Comparison of ENCODE assay signal across 20 mouse cellular contexts in the genomic region with DNA sequence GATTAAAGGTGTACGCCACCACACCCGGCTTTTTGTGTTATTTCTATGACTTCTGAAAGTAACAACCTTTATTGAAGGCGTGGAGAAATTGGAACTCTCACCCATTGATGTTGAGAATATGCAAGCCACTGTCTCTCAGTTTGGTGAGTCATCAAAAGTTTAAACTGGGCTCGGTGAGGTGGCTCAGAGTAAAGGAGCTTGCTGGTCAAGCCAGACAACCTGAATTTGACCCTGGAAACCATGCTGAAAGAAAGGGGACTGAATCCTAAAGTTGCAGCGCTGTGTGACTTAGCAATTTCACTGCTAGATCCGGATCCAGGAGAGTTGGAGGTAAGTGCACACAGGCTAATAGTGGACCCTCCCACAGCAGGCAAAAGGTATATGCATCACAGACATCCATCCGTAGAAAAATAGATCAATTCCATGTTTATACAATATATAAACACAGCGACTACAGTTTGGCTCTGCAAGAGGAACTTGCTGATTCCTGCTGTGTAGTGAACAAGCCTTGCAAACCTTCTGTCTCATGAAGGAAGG. TPM values are rescaled to one million over a fixed set of nuclear protein-coding genes. Genes with fewer than 3 reads are reported as not detected.
DNase-seq lines count a peak whose midpoint lies in the region; ATAC-seq and TF ChIP-seq lines count a peak whose summit lies in the region.
"Had no signal": no experiment of that assay in that cellular context is flagged by ENCODE, and none has a peak within 500 bp of the region (broad histone marks: within the 10 kb centered on the region; RNA-seq: fewer than 3 reads in every experiment).

No protein-coding gene starts in this region.

- TF ChIP-seq CTCF in intestine, postnatal 0 days (IDR thresholded peaks at IDR 0.05; ENCODE audit: low read depth) = no peak
- TF ChIP-seq CTCF in bone marrow macrophage, adult 2 months (IDR thresholded peaks at IDR 0.05; ENCODE audit: low read depth, low read length) = no peak

- WGBS in intestine, embryonic 14.5 days = 55% methylated on average over 8 of the region's 8 CpGs
- 70% methylated on average over 8 of the region's 8 CpGs for WGBS in intestine, postnatal 0 days
- 55% methylated on average over 8 of the region's 8 CpGs for WGBS in stomach, embryonic 16.5 days

- no peaks in the 10 kb centered on the region for H3K9me3 ChIP-seq in intestine, embryonic 14.5 days (ENCODE audit: control insufficient read depth, low read length)
- H3K9me3 ChIP-seq in intestine, postnatal 0 days (ENCODE audit: control insufficient read depth) = no peaks in the 10 kb centered on the region
- H3K9me3 ChIP-seq in megakaryocyte, embryonic 14.5 days = no peaks in the 10 kb centered on the region
- no peaks in the 10 kb centered on the region for H3K9me3 ChIP-seq in stomach, embryonic 16.5 days (replicated peaks; ENCODE audit: control insufficient read depth, low read length)
- H3K9me3 ChIP-seq: forebrain, embryonic 10.5 days; hindbrain, embryonic 13.5 days; limb, embryonic 10.5 days; midbrain, embryonic 13.5 days had no signal

- H3K36me3 ChIP-seq in intestine, embryonic 14.5 days (ENCODE audit: control insufficient read depth, insufficient read depth, low read length) = no peaks in the 10 kb centered on the region
- no peaks in the 10 kb centered on the region; the same call in 1 of the 2 replicates for H3K36me3 ChIP-seq in intestine, postnatal 0 days (ENCODE audit: control insufficient read depth, insufficient read depth)
- H3K36me3 ChIP-seq in megakaryocyte, embryonic 14.5 days (replicated peaks; ENCODE audit: low read length) = no peaks in the 10 kb centered on the region
- no peaks in the 10 kb centered on the region for H3K36me3 ChIP-seq in stomach, embryonic 16.5 days (ENCODE audit: control insufficient read depth, insufficient read depth, low read length)
- H3K36me3 ChIP-seq: forebrain, embryonic 10.5 days; hindbrain, embryonic 13.5 days; limb, embryonic 10.5 days; midbrain, embryonic 13.5 days had no signal

- H3K4me2 ChIP-seq in intestine, embryonic 14.5 days (ENCODE audit: low read length) = peak overlapping the region; percentile 6; the same call in 1 of the 2 replicates
- no peak overlapping the region for H3K4me2 ChIP-seq in intestine, postnatal 0 days (replicated peaks; ENCODE audit: low read depth)
- no peak overlapping the region for H3K4me2 ChIP-seq in stomach, embryonic 16.5 days (ENCODE audit: low read depth, low read length)
- H3K4me2 ChIP-seq: hindbrain, embryonic 13.5 days; midbrain, embryonic 13.5 days had no signal

- peaks cover 9% of the 10 kb centered on the region for H3K4me1 ChIP-seq in intestine, embryonic 14.5 days (replicated peaks; ENCODE audit: control insufficient read depth, insufficient read depth, low read length)
- peaks cover 6% of the 10 kb centered on the region; the same call in 1 of the 2 replicates for H3K4me1 ChIP-seq in intestine, postnatal 0 days (replicated peaks; ENCODE audit: control insufficient read depth, insufficient read depth, low read length)
- H3K4me1 ChIP-seq in megakaryocyte, embryonic 14.5 days = peaks cover 72% of the 10 kb centered on the region
- H3K4me1 ChIP-seq in bone marrow macrophage, adult 2 months (ENCODE audit: control insufficient read depth, insufficient read depth, low read length) = peaks cover 28% of the 10 kb centered on the region
- H3K4me1 ChIP-seq in stomach, embryonic 16.5 days (ENCODE audit: control insufficient read depth, insufficient read depth, low read length) = peaks cover 14% of the 10 kb centered on the region

- H3K9ac ChIP-seq in intestine, embryonic 14.5 days (ENCODE audit: low read length) = no peak overlapping the region
- H3K9ac ChIP-seq in intestine, postnatal 0 days (ENCODE audit: low read depth, low read length) = no peak overlapping the region
- no peak overlapping the region for H3K9ac ChIP-seq in stomach, embryonic 16.5 days (ENCODE audit: low read length)
- H3K9ac ChIP-seq: hindbrain, embryonic 13.5 days; midbrain, embryonic 13.5 days had no signal

- DNase-seq in intestine, embryonic 14.5 days (ENCODE audit: low spot score) = no peak
- DNase-seq in kidney, postnatal 10 days = no peak
- DNase-seq in left cerebral cortex, postnatal 14 days (ENCODE audit: low spot score in 2 of 2) = no peak
- DNase-seq: adrenal gland, adult 2 months; cerebellum, adult 18-20 months; cerebellum, postnatal 14 days; gastrocnemius, postnatal 14 days; heart, adult 2 months; kidney, postnatal 36 days had no signal

- no peak overlapping the region for H3K27ac ChIP-seq in intestine, embryonic 14.5 days (ENCODE audit: low read depth)
- H3K27ac ChIP-seq in intestine, postnatal 0 days (ENCODE audit: low read depth, low read length) = no peak overlapping the region
- H3K27ac ChIP-seq in bone marrow macrophage, adult 2 months (ENCODE audit: insufficient read depth, low read depth, low read length) = peak overlapping the region; percentile 87
- H3K27ac ChIP-seq in stomach, embryonic 16.5 days (ENCODE audit: low read length) = peak overlapping the region; percentile 13; the same call in 1 of the 2 replicates
- H3K27ac ChIP-seq: forebrain, embryonic 10.5 days; heart, adult 2 months; hindbrain, embryonic 13.5 days; limb, embryonic 10.5 days; midbrain, embryonic 13.5 days had no signal

- no peak for ATAC-seq in intestine, embryonic 14.5 days (replicated peaks; ENCODE audit: low FRiP score, low TSS enrichment, low read depth)
- ATAC-seq in intestine, postnatal 0 days = no peak
- no peak for ATAC-seq in megakaryocyte, adult 5-6 weeks (ENCODE audit: poor library complexity, severe bottlenecking)
- no peak for ATAC-seq in stomach, embryonic 16.5 days (ENCODE audit: insufficient read depth, low FRiP score)
- ATAC-seq: CD4-positive, CD25-positive, alpha-beta regulatory T cell, adult 4 months; forebrain, embryonic 16.5 days; midbrain, embryonic 13.5 days had no signal

- no peaks in the 10 kb centered on the region for H3K27me3 ChIP-seq in intestine, embryonic 14.5 days (replicated peaks; ENCODE audit: control insufficient read depth, insufficient read depth, low read length)
- no peaks in the 10 kb centered on the region for H3K27me3 ChIP-seq in intestine, postnatal 0 days (replicated peaks; ENCODE audit: control insufficient read depth, insufficient read depth, low read length)
- no peaks in the 10 kb centered on the region for H3K27me3 ChIP-seq in megakaryocyte, embryonic 14.5 days (replicated peaks)
- no peaks in the 10 kb centered on the region for H3K27me3 ChIP-seq in stomach, embryonic 16.5 days (ENCODE audit: control insufficient read depth, insufficient read depth, low read length)

- H3K4me3 ChIP-seq in intestine, embryonic 14.5 days (ENCODE audit: low read depth, low read length) = no peak overlapping the region
- H3K4me3 ChIP-seq in intestine, postnatal 0 days (ENCODE audit: low read depth, low read length) = no peak overlapping the region
- H3K4me3 ChIP-seq in megakaryocyte, embryonic 14.5 days (replicated peaks) = peak overlapping the region; percentile 14
- H3K4me3 ChIP-seq in bone marrow macrophage, adult 2 months (ENCODE audit: insufficient read depth, low read length) = no peak overlapping the region
- no peak overlapping the region for H3K4me3 ChIP-seq in stomach, embryonic 16.5 days (replicated peaks; ENCODE audit: low read length)
- H3K4me3 ChIP-seq: forebrain, embryonic 10.5 days; heart, adult 2 months; hindbrain, embryonic 13.5 days; limb, embryonic 10.5 days; midbrain, embryonic 13.5 days had no signal

- intact Hi-C loops in left cerebral cortex, postnatal 14 days (cut with DNase I) = no loop called here

- no peak for TF ChIP-seq POLR2A in bone marrow macrophage, adult 2 months (IDR thresholded peaks at IDR 0.05; ENCODE audit: borderline replicate concordance, low read depth, low read length)

RNA-seq across cellular contexts. Expression of gene Slc25a28, which starts 3.9 kb away (rescaled TPM):
- polyA plus RNA-seq in intestine, embryonic 14.5 days (2014; fragmentation: Nextera tagmentation; extraction: Ambion mirVana) = 18.6 and 21.4 TPM in 2 replicates
- 20.6 and 20.7 TPM in 2 replicates for polyA plus RNA-seq in intestine, postnatal 0 days (2015; fragmentation: Nextera tagmentation; extraction: Ambion mirVana)
- polyA plus RNA-seq in megakaryocyte, embryonic 14.5 days (2012; ENCODE audit: insufficient read depth, low replicate concordance) = 17.5 and 30.6 TPM in 2 replicates
- total RNA-seq in megakaryocyte, adult 5-6 weeks (2015) = 21.0 and 25.0 TPM in 2 replicates
- total RNA-seq in megakaryocyte, adult 5-6 weeks (2017) = 33.5 and 33.6 TPM in 2 replicates
- polyA plus RNA-seq in bone marrow macrophage, adult 2 months (2012; ENCODE audit: insufficient read depth, insufficient read length, missing spikeins) = 34.1 and 40.1 TPM in 2 replicates
- polyA plus RNA-seq in stomach, embryonic 16.5 days (2015; fragmentation: Nextera tagmentation; extraction: Ambion mirVana) = 11.2 and 13.1 TPM in 2 replicates
- 10 to 100 TPM; 30.2 to 36.4 TPM for total RNA-seq in left cerebral cortex, postnatal 14 days (2021)

RNA-seq across cellular contexts. Expression of gene Entpd7, which starts 10.9 kb away (rescaled TPM):
- 15.5 and 16.5 TPM in 2 replicates for polyA plus RNA-seq in intestine, embryonic 14.5 days (2014; fragmentation: Nextera tagmentation; extraction: Ambion mirVana)
- 61.5 and 65.2 TPM in 2 replicates for polyA plus RNA-seq in intestine, postnatal 0 days (2015; fragmentation: Nextera tagmentation; extraction: Ambion mirVana)
- 1.2 and 2.4 TPM in 2 replicates for polyA plus RNA-seq in megakaryocyte, embryonic 14.5 days (2012; ENCODE audit: insufficient read depth, low replicate concordance)
- 16.6 and 17.8 TPM in 2 replicates for total RNA-seq in megakaryocyte, adult 5-6 weeks (2015)
- total RNA-seq in megakaryocyte, adult 5-6 weeks (2017) = 7.4 and 7.7 TPM in 2 replicates
- polyA plus RNA-seq in bone marrow macrophage, adult 2 months (2012; ENCODE audit: insufficient read depth, insufficient read length, missing spikeins) = 23.4 and 26.1 TPM in 2 replicates
- 14.6 and 15.3 TPM in 2 replicates for polyA plus RNA-seq in stomach, embryonic 16.5 days (2015; fragmentation: Nextera tagmentation; extraction: Ambion mirVana)
- total RNA-seq in left cerebral cortex, postnatal 14 days (2021) = 10 to 100 TPM; 24.0 to 25.6 TPM

Comparison
In these comparisons a context has a peak if more than half of its experiments do, and no peak if none do; other contexts are left out.
1. H3K27ac ChIP-seq: peak in bone marrow macrophage, adult 2 months (single experiment) and stomach, embryonic 16.5 days (single experiment); none in intestine, embryonic 14.5 days (single experiment) and intestine, postnatal 0 days (single experiment).